Mouse (Mus musculus): ENCODE measurements around the gene Cxcl9. TPM values are rescaled to one million over a fixed set of nuclear protein-coding genes. Genes with fewer than 3 reads are reported as not detected.

Cxcl9 gene
- total RNA-seq, 2 experiments from 2014 or later = 0.33 to 0.37 TPM

GRCm38 (mm10) chr5:92287840-92288239, 40.0 kb downstream of the Cxcl9 start:
- ATAC-seq (replicated peaks; ENCODE audit: poor library complexity) = no peak

GRCm38 (mm10) chr5:92283107-92283506, 44.8 kb downstream of the Cxcl9 start:
- ATAC-seq (replicated peaks; ENCODE audit: poor library complexity) = peak; percentile 70

GRCm38 (mm10) chr5:92282571-92282970, 45.3 kb downstream of the Cxcl9 start:
- no peak for ATAC-seq (replicated peaks; ENCODE audit: poor library complexity)

- ATAC-seq (replicated peaks; ENCODE audit: poor library complexity) = peak; percentile 68
Measured at GRCm38 (mm10) chr5:92278942-92279537, 48.8 kb downstream of the Cxcl9 start.

- peak; percentile 83 for ATAC-seq (replicated peaks; ENCODE audit: poor library complexity)
Measured at GRCm38 (mm10) chr5:92277437-92278394, 50.2 kb downstream of the Cxcl9 start, which contains the start of gene Naaa. TSS of gene Naaa (minus strand) at chr5:92278170.

Other genes starting within 250 kb of the Cxcl9 start
- 91.0 and 97.5 TPM in 2 replicates for gene G3bp2, start 244.4 kb downstream of the Cxcl9 start, total RNA-seq (2015)
- 122 and 128 TPM in 2 replicates for gene G3bp2, start 244.4 kb downstream of the Cxcl9 start, total RNA-seq (2017)
- 56.2 and 56.6 TPM in 2 replicates for gene Uso1, start 190.1 kb downstream of the Cxcl9 start, total RNA-seq (2015)
- 22.5 and 23.5 TPM in 2 replicates for gene Uso1, start 190.1 kb downstream of the Cxcl9 start, total RNA-seq (2017)
- gene U90926, start 112.7 kb downstream of the Cxcl9 start, total RNA-seq (2015) = not detected in 2 replicates
- not detected in 2 replicates for gene U90926, start 112.7 kb downstream of the Cxcl9 start, total RNA-seq (2017)
- 0.99 TPM in 1 of 2 replicates, not detected in the other for gene Ppef2, start 71.8 kb downstream of the Cxcl9 start, total RNA-seq (2015)
- gene Ppef2, start 71.8 kb downstream of the Cxcl9 start, total RNA-seq (2017) = 0.37 TPM in 1 of 2 replicates, not detected in the other
- 12.0 and 15.0 TPM in 2 replicates for gene Naaa, start 49.9 kb downstream of the Cxcl9 start, total RNA-seq (2015)
- gene Naaa, start 49.9 kb downstream of the Cxcl9 start, total RNA-seq (2017) = 7.1 and 13.5 TPM in 2 replicates
- gene Sdad1, start 17.6 kb downstream of the Cxcl9 start, total RNA-seq (2015) = 39.5 and 46.5 TPM in 2 replicates
- 69.5 and 86.2 TPM in 2 replicates for gene Sdad1, start 17.6 kb downstream of the Cxcl9 start, total RNA-seq (2017)
- 1.2 and 1.5 TPM in 2 replicates for gene Art3, start 3.7 kb upstream of the Cxcl9 start, total RNA-seq (2015)
- 0.54 TPM in 1 of 2 replicates, not detected in the other for gene Art3, start 3.7 kb upstream of the Cxcl9 start, total RNA-seq (2017)
- 4.7 and 10.5 TPM in 2 replicates for gene Cxcl10, start 20.8 kb upstream of the Cxcl9 start, total RNA-seq (2015)
- 1.3 and 5.3 TPM in 2 replicates for gene Cxcl10, start 20.8 kb upstream of the Cxcl9 start, total RNA-seq (2017)
- gene Nup54, start 107.1 kb upstream of the Cxcl9 start, total RNA-seq (2015) = 78.1 and 96.0 TPM in 2 replicates
- 75.8 and 82.2 TPM in 2 replicates for gene Nup54, start 107.1 kb upstream of the Cxcl9 start, total RNA-seq (2017)
- 27.0 and 30.0 TPM in 2 replicates for gene Scarb2, start 178.8 kb upstream of the Cxcl9 start, total RNA-seq (2015)
- gene Scarb2, start 178.8 kb upstream of the Cxcl9 start, total RNA-seq (2017) = 40.4 and 44.8 TPM in 2 replicates
- gene Fam47e, start 227.0 kb upstream of the Cxcl9 start, total RNA-seq (2015) = not detected in 2 replicates
- gene Fam47e, start 227.0 kb upstream of the Cxcl9 start, total RNA-seq (2017) = not detected in 2 replicates

Measured in megakaryocyte progenitor cell, adult 5-6 weeks (primary cell).